Mouse (Mus musculus) spleen, adult 12 weeks (tissue): ENCODE data around the gene Cul5.

Experiments
- DNase-seq: peaks from one replicate; pipeline ENCODE4 v3.0.0; 2022; ENCODE audit warnings: low spot score

The Cul5 gene

DNA sequence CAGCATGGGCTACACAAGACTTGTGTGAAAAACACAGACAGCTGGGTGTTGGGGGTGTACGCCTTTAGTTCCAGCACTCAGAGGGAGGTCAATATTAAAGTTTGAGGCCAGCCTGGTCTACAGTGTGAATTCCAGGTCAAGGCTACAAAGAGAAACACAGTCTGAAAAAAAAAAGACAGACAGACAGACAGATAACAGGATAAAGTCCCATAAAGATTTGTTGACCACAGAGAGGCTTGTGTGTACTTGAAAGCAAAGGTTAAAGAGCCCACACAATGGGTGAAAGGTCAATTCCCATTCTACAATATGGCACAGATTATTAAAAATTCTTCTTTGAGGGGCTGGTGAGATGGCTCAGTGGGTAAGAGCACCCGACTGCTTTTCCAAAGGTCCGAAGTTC, 62.6 kb downstream of the Cul5 start:
- no peak for DNase-seq

DNA sequence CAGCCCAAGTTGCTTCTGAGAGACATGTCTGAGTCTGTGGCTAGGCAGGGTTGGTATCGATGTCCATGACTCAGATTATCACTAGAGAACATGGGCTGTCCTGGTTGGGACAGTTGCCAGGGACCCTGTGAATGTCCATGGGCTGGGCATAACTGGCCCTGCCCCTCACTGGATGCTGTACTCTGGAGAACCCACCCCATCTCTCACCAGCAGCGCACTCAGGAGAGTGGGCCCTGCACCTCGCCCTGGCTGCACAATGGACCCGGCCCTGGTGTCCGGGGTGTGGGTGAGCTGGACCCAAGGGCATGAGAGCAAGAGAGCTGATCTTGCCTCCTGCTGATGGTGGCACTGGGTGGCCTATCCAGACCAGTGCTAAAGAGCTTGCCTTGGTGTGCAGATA, 64.9 kb downstream of the Cul5 start:
- DNase-seq = no peak

DNA sequence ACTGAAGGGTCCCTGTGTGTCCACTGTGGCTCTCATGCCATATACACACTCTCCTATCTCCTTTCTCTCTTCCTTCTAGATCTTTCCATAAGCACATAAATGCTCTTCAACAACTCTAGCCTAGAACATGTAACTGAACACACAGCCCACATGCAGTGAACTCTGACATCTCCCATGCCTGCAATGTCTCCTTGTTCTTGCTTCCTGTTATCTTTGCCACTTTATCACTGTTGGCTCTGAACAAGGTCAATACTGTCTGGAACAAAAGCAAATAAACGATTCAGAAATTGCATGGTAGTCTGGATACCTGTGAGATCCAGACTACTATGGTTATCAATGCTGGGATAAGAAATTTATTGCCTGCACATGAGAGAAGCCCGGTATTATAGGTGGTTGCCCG, 66.0 kb downstream of the Cul5 start:
- no peak for DNase-seq

GRCm38 (mm10) chr9:53603384-53603783, 66.4 kb downstream of the Cul5 start:
- DNase-seq = no peak

- no peak for DNase-seq
These were observed 68.3 kb downstream of the Cul5 start for GRCm38 (mm10) chr9:53601541-53601940.

- no peak for DNase-seq
These were observed 71.2 kb downstream of the Cul5 start for GRCm38 (mm10) chr9:53598631-53599030.

GRCm38 (mm10) chr9:53596971-53597600, 72.7 kb downstream of the Cul5 start:
- no peak for DNase-seq

GRCm38 (mm10) chr9:53594764-53595163, 75.0 kb downstream of the Cul5 start:
- peak; percentile 54 for DNase-seq

DNA sequence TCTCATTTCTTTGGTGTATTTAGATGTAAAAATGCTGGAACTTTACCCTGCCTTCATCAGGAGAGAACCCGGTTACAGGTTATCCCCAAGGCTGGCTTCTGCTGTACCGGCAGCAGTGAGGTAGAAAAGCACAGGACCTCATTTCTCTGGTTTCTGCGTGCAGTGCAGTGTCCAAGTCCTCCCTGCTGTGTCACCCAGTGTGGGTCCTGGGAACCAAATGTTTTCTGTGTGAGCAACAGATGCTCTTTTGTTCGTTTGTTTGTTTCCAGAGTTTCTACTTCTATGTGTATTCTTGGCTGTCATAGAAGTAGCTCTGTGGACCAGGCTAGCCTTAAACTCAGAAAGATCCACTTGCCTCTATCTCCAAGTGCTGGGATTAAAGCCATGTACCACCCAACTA, 87.9 kb downstream of the Cul5 start:
- no peak for DNase-seq

DNA sequence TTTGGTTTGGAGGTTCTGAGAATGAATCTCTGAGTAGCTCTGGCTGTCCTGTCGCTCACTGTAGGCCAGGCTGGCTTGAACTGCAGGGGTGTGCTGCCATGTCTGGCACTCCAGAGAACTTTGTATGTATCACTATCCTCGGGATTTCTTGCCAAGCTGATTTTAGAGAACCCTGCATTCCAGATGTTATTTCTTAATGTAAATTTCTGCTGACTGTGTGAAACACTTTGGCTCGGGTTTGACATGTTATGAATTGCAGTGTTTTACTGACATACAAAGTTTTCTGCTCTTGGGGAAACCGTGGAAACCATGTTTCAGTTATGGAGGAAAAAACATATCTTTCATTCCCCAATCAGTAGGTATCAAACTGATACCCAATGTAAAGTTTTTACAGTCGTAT, 94.1 kb downstream of the Cul5 start:
- DNase-seq = no peak

DNA sequence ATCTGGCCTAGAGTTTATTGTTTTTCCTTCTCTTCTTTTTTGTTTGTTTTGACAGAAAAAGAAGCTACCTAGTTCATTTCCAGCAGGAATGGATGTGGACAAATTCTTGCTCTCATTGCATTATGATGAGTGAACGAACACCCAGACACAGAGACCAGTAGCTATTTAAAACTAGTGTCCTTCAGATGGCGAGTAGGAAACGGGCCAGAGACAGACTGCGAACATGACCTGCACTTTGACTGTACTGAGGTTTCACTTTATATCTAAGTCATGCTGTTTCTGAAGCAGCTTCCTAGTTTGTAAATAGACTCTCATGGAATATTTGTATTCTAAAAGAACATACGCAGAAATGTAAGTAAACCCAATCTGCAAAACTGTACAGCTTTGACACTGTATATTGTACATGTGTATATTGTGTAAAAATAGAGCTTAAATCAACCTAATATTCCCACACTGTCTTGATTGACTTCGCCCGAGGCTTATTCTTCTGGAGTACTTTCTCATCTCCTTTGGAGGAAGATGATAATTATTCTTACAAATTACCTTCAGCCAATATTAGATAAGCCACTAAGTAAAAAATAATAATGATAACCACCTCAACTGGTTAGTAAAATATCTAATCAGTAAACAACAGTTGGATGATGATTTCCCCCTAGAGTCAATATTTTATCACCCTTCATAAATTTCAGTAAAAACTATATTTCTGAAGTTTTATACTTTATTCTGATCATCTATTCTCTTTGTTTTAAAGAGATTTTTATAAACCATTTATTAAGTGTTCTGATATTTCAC, 97.1 kb downstream of the Cul5 start:
- no peak for DNase-seq

DNA sequence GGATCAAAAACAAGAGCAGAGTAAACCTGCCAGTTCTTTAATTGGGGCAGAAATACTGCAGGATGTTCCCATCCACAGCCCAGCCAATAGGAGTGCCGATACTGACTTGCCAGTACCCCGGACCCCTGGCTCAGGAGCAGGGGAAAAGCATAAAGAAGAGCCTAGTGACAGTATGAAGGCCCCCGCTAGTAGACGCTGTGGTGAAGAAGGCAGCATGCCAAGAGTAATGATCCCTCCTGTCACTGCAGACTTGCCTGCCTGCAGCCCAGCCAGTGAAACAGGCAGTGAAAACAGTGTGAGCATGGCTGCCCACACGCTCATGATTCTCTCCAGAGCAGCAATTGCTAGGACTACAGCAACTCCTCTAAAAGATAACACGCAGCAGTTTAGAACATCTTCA, 99.2 kb downstream of the Cul5 start:
- no peak for DNase-seq
